Mouse (Mus musculus) heart, embryonic 14.5 days (tissue): Measurements from ENCODE around the gene Plekhn1. TPM values are rescaled to one million over a fixed set of nuclear protein-coding genes. Genes with fewer than 3 reads are reported as not detected.

Experiments
- ATAC-seq: fragments of 200-750 bp; cut with Nextera tagmentation; 2 replicates; pipeline ENCODE4 v1.8.0; 2017; ENCODE audit warnings: low read depth, moderate TSS enrichment; ENCODE audit not compliant: insufficient number of reproducible peaks, insufficient read depth, low FRiP score
- H3K27ac ChIP-seq, 2 experiments: fragments of 200-500 bp in 1 of 2; fragments of 300-500 bp in 1 of 2; sonication (generic) in 1 of 2; replicated peaks in 1 of 2; 2 replicates each; pipeline ENCODE4 v1.5.1; 2012 to 2014; ENCODE audit warnings: low read depth in 2 of 2, low read length in 2 of 2, control low read depth in 1 of 2, mild to moderate bottlenecking in 1 of 2, mixed read lengths in 1 of 2; ENCODE audit not compliant: control insufficient read depth in 1 of 2, insufficient read depth in 1 of 2
- H3K27me3 ChIP-seq: fragments of 300-500 bp; sonication (generic); 2 replicates; pipeline ENCODE4 v1.6.1; 2014; ENCODE audit warnings: mild to moderate bottlenecking, low read length, control low read depth; ENCODE audit not compliant: control insufficient read depth, insufficient read depth
- H3K36me3 ChIP-seq: fragments of 300-500 bp; sonication (generic); 2 replicates; pipeline ENCODE4 v1.6.1; 2014; ENCODE audit warnings: mild to moderate bottlenecking, control low read depth, low read length, mixed read lengths; ENCODE audit not compliant: control insufficient read depth, insufficient read depth
- H3K4me1 ChIP-seq, 2 experiments: fragments of 200-500 bp in 1 of 2; fragments of 300-500 bp in 1 of 2; sonication (generic) in 1 of 2; 2 replicates each; pipeline ENCODE4 v1.6.1; 2012 to 2014; ENCODE audit warnings: low read length in 2 of 2, control low read depth in 1 of 2, mixed read lengths in 1 of 2; ENCODE audit not compliant: control insufficient read depth in 2 of 2, insufficient read depth in 2 of 2
- H3K4me2 ChIP-seq: fragments of 300-500 bp; sonication (generic); 2 replicates; pipeline ENCODE4 v1.6.1; 2014; ENCODE audit warnings: mild to moderate bottlenecking, low read length
- H3K4me3 ChIP-seq, 2 experiments: fragments of 200-500 bp in 1 of 2; fragments of 300-500 bp in 1 of 2; sonication (generic) in 1 of 2; 2 replicates each; pipeline ENCODE4 v1.5.1; 2012 to 2014; ENCODE audit warnings: low read length in 2 of 2, mild to moderate bottlenecking in 2 of 2, control low read depth in 1 of 2, low read depth in 1 of 2, moderate library complexity in 1 of 2; ENCODE audit not compliant: control insufficient read depth in 1 of 2, insufficient read depth in 1 of 2
- H3K9ac ChIP-seq: fragments of 300-500 bp; sonication (generic); 2 replicates; pipeline ENCODE4 v1.6.1; 2014; ENCODE audit warnings: mild to moderate bottlenecking, low read length
- H3K9me3 ChIP-seq: fragments of 300-500 bp; sonication (generic); 2 replicates; pipeline ENCODE4 v1.6.1; 2016; ENCODE audit warnings: low read length, control low read depth; ENCODE audit not compliant: control insufficient read depth
- WGBS: fragments of 180-500 bp; shearing (Covaris S2); extraction: QIAGEN DNeasy Blood & Tissue Kit; methylation state at CpG from one replicate; pipeline ENCODE4 v1.1.7; 2014; 5-methylcytosine and 5-hydroxymethylcytosine counted together
- polyA plus RNA-seq: library from polyadenylated mRNA; unstranded; fragments of >200 nt; fragmentation: Nextera tagmentation; extraction: Ambion mirVana; gene quantifications from 2 replicates; pipeline ENCODE4 v1.2.1, GENCODE M21; 2014

The Plekhn1 gene
- polyA plus RNA-seq, 1 experiment from 2014 or later = 15.3 TPM

DNA sequence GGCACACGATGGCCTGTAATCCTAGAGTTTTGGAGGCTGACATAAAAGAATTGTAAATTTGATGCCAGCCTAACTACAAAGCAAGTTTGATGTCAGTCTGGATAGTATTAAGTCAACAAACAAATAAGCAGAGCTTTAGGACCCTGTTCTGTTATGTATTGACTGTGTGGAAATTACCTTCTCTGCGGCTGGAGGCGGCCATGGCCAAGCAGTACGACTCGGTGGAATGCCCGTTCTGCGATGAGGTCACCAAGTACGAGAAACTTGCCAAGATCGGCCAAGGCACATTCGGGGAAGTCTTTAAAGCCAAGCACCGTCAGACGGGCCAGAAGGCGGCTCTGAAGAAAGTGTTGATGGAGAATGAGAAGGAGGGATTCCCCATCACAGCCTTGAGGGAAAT is 21.5 kb downstream of the Plekhn1 start:
- no peaks in the 10 kb centered on the region for H3K27me3 ChIP-seq
- H3K4me1 ChIP-seq = peaks cover 20 to 23% of the 10 kb centered on the region in 2 experiments
- no peak overlapping the region for H3K4me3 ChIP-seq
- no peak overlapping the region for H3K4me2 ChIP-seq
- 88% methylated on average over 13 of the region's 13 CpGs for WGBS
- no peak for ATAC-seq
- no peak overlapping the region for H3K27ac ChIP-seq
- H3K9me3 ChIP-seq = no peaks in the 10 kb centered on the region
- H3K9ac ChIP-seq = no peak overlapping the region
- no peaks in the 10 kb centered on the region for H3K36me3 ChIP-seq

GRCm38 (mm10) chr4:156209963-156210635 is 24.6 kb downstream of the Plekhn1 start:
- H3K4me2 ChIP-seq = no peak overlapping the region
- no peak overlapping the region for H3K9ac ChIP-seq
- peaks cover 6% of the 10 kb centered on the region; the same call in 1 of the 2 replicates for H3K27me3 ChIP-seq
- H3K9me3 ChIP-seq = no peaks in the 10 kb centered on the region
- peaks cover under 1% of the 10 kb centered on the region in 2 experiments; a peak in 3 of 4 replicates for H3K4me1 ChIP-seq
- no peaks in the 10 kb centered on the region for H3K36me3 ChIP-seq
- WGBS = 61% methylated on average over 13 of the region's 13 CpGs
- no peak for ATAC-seq
- no peak overlapping the region for H3K4me3 ChIP-seq
- no peak overlapping the region for H3K27ac ChIP-seq

DNA sequence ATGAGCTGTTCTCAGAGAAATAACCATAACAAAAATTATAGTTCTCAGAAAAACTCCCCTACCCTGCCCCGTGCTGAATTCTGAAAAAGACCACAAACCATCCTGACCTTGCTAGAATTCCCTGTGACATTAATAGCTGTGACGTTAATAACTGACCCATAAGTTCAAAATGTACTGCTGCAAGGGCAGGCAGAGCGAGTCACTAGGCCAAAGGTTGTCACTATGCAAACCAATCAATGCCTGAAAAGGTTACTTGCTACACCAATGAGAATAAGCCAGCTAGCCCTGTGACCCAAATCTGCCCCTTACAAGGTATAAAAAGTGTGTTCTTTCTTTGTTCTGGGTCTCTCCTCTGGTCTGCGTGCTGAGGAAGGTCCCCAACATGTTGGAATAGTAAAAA is 25.8 kb downstream of the Plekhn1 start:
- Histone ChIP-seq H3K27ac (no peak overlapping the region), H3K4me2 (no peak overlapping the region), H3K9me3 (no peaks in the 10 kb centered on the region), H3K27me3 (peaks cover 6% of the 10 kb centered on the region; the same call in 1 of the 2 replicates), H3K4me1 (peaks cover 0 to 4% of the 10 kb centered on the region in 2 experiments; a peak in 3 of 4 replicates), H3K9ac (no peak overlapping the region), H3K4me3 (no peak overlapping the region), H3K36me3 (no peaks in the 10 kb centered on the region)
- ATAC-seq = no peak
- 91% methylated on average over 4 of the region's 4 CpGs for WGBS

DNA sequence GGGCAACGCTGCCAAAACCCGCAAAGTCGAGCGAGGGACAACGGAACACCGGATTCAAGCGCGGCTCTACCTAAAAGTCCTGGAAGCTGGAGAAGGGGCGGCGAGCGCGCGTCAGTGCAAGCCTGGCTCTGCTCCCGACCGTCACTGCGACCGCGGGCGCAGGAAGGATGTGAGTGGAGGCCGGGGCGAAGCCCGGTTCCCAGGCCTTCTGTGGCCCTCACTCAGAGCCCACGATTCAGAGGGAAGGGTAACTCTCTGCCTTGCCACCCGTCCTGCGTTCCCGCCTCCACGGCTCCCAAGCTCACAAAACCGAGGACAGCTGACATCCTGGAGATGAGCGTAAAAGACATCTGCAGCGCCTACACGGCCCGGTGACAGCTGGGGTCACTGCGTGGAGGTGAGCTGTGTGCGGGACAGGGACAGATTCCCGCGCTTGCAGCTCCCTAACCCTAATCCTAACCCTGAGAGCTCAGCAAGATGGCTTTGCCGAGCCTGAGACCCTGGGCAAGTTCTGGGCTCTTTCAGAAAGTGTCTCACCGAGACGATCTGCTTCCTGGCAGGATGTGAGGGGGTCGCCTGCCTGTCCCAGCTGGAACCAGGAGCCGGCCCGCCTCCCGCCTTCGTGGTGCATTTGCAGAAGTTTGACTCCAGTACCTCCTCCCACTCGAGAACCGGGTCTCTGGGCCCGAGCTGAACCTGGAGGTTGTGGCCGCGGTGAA is 31.1 kb downstream of the Plekhn1 start:
- under 1% methylated on average over 49 of the region's 49 CpGs for WGBS

DNA sequence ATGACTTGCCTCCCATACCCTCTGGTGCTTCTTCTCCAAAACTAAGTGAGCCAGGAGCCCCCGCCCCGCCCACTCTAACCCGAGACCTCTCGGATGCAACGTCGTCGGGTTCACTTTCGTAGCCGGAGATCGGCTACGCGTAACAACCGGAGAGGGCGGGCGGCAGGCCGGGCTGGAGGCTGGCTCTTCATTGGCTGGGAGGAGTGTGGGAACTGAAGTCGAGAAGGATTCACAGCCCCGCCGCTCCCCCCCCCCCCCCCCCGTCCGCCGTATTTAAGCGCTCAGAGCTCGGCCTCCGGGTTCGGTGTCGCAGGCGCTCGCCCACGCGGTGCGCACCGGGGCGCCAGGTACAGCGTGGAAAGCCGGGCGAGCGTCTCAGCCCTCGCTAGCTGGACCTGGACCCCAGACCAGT is 31.6 kb downstream of the Plekhn1 start, which contains the start of gene AW011738:
AW011738 (plus strand) TSS at position 304 of the 412 bp plus-strand sequence.
- Histone ChIP-seq H3K4me3 (peak within 1 kb of the TSS; percentile 46 to 69), H3K4me2 (peak within 1 kb of the TSS; percentile 97), H3K4me1 (peaks cover 3 to 13% of the 10 kb centered on the region in 2 experiments; a peak in 3 of 4 replicates), H3K9me3 (no peaks in the 10 kb centered on the region), H3K27me3 (peaks cover 6% of the 10 kb centered on the region; the same call in 1 of the 2 replicates), H3K27ac (peak within 1 kb of the TSS; percentile 54 to 84), H3K36me3 (no peaks in the 10 kb centered on the region), H3K9ac (peak within 1 kb of the TSS; percentile 82)
- WGBS = 0% methylated on average over 39 of the region's 39 CpGs
- peak; percentile 80 for ATAC-seq

More for the DNA sequence above, 31.1 kb downstream of the Plekhn1 start:
- Histone ChIP-seq H3K9ac (peak overlapping the region; percentile 82), H3K27ac (peak overlapping the region; percentile 54 to 84), H3K4me3 (peak overlapping the region; percentile 46 to 69), H3K9me3 (no peaks in the 10 kb centered on the region), H3K4me1 (peaks cover 2 to 13% of the 10 kb centered on the region in 2 experiments; a peak in 3 of 4 replicates), H3K36me3 (no peaks in the 10 kb centered on the region), H3K27me3 (peaks cover 6% of the 10 kb centered on the region; the same call in 1 of the 2 replicates), H3K4me2 (peak overlapping the region; percentile 97)
- 0 out of 2 replicates have a peak, but pooled peaks have one; percentile 11 for ATAC-seq

GRCm38 (mm10) chr4:156202462-156202893 is 32.2 kb downstream of the Plekhn1 start:
- Histone ChIP-seq H3K9ac (peak overlapping the region; percentile 82), H3K4me2 (peak overlapping the region; percentile 97), H3K27me3 (peaks cover 6% of the 10 kb centered on the region; the same call in 1 of the 2 replicates), H3K4me3 (peak overlapping the region; percentile 46 to 69), H3K9me3 (no peaks in the 10 kb centered on the region), H3K36me3 (no peaks in the 10 kb centered on the region), H3K4me1 (peaks cover 4 to 13% of the 10 kb centered on the region in 2 experiments; a peak in 3 of 4 replicates), H3K27ac (peak overlapping the region; percentile 24 to 84)
- no peak for ATAC-seq
- 8% methylated on average over 12 of the region's 12 CpGs for WGBS

DNA sequence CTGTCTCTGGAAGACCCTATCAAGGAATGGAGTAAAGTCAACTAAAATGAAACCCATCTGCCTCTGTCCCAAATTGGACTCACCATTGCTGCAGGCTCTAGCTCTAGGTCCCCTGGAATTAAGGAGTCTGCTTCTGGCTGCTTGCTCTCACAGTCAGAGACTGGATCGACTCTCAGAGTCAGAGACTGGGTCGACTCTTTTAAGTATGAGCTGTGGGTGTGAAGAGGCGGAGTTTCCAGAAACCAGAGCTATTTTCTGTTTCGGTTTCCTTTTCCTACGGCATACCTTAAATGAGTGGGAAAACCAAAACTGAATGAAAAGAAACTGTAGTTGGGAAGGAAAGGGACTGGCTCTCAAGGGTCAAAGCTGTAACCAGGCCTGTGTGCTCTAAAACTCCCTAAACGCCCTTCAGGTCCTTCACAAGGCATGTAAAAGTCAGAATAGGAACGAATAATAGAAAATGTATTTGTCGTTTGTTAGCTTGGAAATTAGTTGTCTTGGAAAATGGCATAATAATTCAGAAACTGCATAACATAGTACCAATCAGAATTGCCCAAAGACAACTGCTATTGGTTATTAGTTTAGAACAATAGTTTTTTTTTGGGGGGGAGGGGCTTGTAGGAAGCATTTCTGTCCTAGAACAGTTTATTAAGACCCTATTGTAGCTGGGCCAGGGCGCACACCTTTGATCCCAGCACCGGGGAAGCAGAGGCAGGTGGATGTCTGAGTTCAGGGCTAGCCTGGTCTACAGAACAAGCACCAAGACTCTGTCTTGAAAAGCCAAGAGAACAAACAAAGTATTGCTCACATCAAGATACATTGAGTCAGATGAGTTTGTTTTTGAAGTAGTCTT is 33.8 kb downstream of the Plekhn1 start, which contains the start of gene Isg15:
Isg15 (minus strand) TSS at position 196 of the 853 bp plus-strand sequence.
- Histone ChIP-seq H3K27ac (0 out of 4 replicates have a peak within 1 kb of the TSS, but pooled peaks of 1 of the 2 experiments have one; percentile 1), H3K27me3 (peaks cover 5% of the 10 kb centered on the region; the same call in 1 of the 2 replicates), H3K9ac (no peak within 1 kb of the TSS), H3K4me1 (peaks cover 6 to 20% of the 10 kb centered on the region in 2 experiments; a peak in 3 of 4 replicates), H3K4me2 (peak within 1 kb of the TSS; percentile 24; the same call in 1 of the 2 replicates), H3K9me3 (no peaks in the 10 kb centered on the region), H3K4me3 (no peak within 1 kb of the TSS), H3K36me3 (no peaks in the 10 kb centered on the region)
- WGBS = 57% methylated on average over 10 of the region's 10 CpGs
- ATAC-seq = no peak
